Mouse (Mus musculus) limb, embryonic 11.5 days (tissue): Measurements from ENCODE around the gene Mapkap1. TPM values are rescaled to one million over a fixed set of nuclear protein-coding genes. Genes with fewer than 3 reads are reported as not detected.
A peak's percentile ranks its signal among the peaks of the same experiment; 100 is the strongest.
"Not testable (repeated sequence)": the region's sequence is repeated elsewhere in the genome, so short reads cannot be mapped to it uniquely, and the experiment has no call there.

Experiments
- ATAC-seq: fragments of 200-750 bp; cut with Nextera tagmentation; 2 replicates; pipeline ENCODE4 v1.8.0; 2017; ENCODE audit warnings: low read depth; ENCODE audit not compliant: insufficient number of reproducible peaks, low FRiP score, low TSS enrichment
- DNase-seq: peaks from one replicate; pipeline ENCODE4 v3.0.0-alpha.2; 2015; ENCODE audit warnings: low spot score
- H3K27ac ChIP-seq: fragments of 300-500 bp; sonication (generic); replicated peaks from 2 replicates; pipeline ENCODE4 v1.5.1; 2014; ENCODE audit warnings: low read depth, mild to moderate bottlenecking, low read length
- H3K27me3 ChIP-seq: fragments of 300-500 bp; sonication (generic); 2 replicates; pipeline ENCODE4 v1.6.1; 2014; ENCODE audit warnings: mild to moderate bottlenecking, low read length, mixed read lengths; ENCODE audit not compliant: control insufficient read depth, insufficient read depth
- H3K36me3 ChIP-seq: fragments of 300-500 bp; sonication (generic); 2 replicates; pipeline ENCODE4 v1.6.1; 2014; ENCODE audit warnings: mild to moderate bottlenecking, low read length, moderate library complexity, mixed read lengths; ENCODE audit not compliant: control insufficient read depth, insufficient read depth
- H3K4me1 ChIP-seq: fragments of 300-500 bp; sonication (generic); 2 replicates; pipeline ENCODE4 v1.6.1; 2014; ENCODE audit warnings: low read length, mixed read lengths; ENCODE audit not compliant: control insufficient read depth, insufficient read depth
- H3K4me2 ChIP-seq: fragments of 300-500 bp; sonication (generic); 2 replicates; pipeline ENCODE4 v1.6.1; 2014; ENCODE audit warnings: low read depth, mild to moderate bottlenecking, moderate library complexity; ENCODE audit not compliant: severe bottlenecking
- H3K4me3 ChIP-seq: fragments of 300-500 bp; sonication (generic); 2 replicates; pipeline ENCODE4 v1.5.1; 2014; ENCODE audit warnings: low read depth, low read length
- H3K9ac ChIP-seq: fragments of 300-500 bp; sonication (generic); 2 replicates; pipeline ENCODE4 v1.6.1; 2014; ENCODE audit warnings: mild to moderate bottlenecking, low read length
- H3K9me3 ChIP-seq: fragments of 300-500 bp; sonication (generic); 2 replicates; pipeline ENCODE4 v1.6.1; 2016; ENCODE audit warnings: low read length; ENCODE audit not compliant: control insufficient read depth
- WGBS: fragments of 180-500 bp; shearing (Covaris S2); extraction: QIAGEN DNeasy Blood & Tissue Kit; methylation state at CpG from one replicate; pipeline ENCODE4 v1.1.7; 2014; 5-methylcytosine and 5-hydroxymethylcytosine counted together
- polyA plus RNA-seq: library from polyadenylated mRNA; unstranded; fragments of >200 nt; fragmentation: Nextera tagmentation; extraction: Ambion mirVana; gene quantifications from 2 replicates; pipeline ENCODE4 v1.2.1, GENCODE M21; 2014

Gene Mapkap1
- polyA plus RNA-seq, 1 experiment from 2014 or later = 94.7 TPM

DNA sequence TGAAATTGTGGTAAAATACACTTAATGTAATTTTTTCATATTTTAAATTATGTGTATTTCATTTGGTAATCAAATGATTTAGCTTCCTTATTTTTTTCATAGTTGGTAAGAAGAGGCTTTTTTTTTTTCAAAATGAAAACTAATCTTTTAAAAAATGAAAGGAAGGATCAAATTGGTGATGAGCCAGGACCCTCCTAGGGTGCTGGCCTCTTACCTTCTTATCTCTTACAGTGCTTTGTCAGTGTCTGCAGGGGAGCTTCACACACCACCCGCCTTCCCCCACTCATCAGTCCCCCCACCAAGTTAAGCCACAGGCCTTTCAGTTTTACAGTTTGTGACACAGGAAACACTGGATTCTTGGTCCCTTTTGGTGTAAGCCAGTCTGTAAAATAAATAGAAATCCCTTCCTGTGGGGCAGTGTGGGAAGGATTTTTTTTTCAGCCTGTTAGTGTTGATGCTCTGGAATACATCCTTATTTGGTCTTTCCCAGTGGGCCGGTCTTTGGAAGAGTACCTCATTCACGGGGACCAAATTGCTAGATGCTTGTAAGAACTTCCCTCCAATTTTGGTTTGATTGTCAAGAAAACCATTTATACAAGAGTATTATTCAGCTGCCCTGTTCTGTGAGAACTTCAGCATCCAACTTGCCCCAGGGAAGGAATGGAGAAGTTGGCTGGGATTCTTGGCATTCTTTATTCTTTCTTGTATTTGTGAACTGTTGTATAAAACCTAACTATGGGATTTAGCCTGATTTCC, 97.6 kb downstream of the Mapkap1 start:
- H3K4me2 ChIP-seq = no peak overlapping the region
- H3K4me1 ChIP-seq = no peaks in the 10 kb centered on the region
- H3K27ac ChIP-seq = no peak overlapping the region
- no peaks in the 10 kb centered on the region for H3K27me3 ChIP-seq
- no peaks in the 10 kb centered on the region for H3K36me3 ChIP-seq
- no peak overlapping the region for H3K9ac ChIP-seq
- no peak overlapping the region for H3K4me3 ChIP-seq
- WGBS = 41% methylated on average over 3 of the region's 3 CpGs
- DNase-seq (no peak), ATAC-seq (no peak)
- no peaks in the 10 kb centered on the region for H3K9me3 ChIP-seq

DNA sequence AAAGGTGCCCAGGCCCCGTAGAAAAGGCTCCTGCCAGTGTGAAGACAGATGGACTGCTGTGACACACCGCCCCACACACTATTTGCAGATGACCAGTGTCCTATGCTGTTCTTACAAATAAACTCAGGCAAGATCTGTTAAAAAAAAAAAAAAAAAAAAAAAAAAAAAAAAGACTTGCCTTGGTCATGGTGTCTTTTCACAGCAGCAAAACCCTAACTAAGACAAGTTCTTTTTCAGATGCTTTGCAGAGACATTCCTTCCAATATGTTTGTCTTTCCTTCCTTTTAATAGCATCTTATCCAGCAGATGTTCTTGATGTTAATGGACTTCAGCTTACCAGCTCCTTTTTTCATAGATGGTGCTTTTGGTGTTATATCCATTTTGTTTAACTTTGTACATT, 99.6 kb downstream of the Mapkap1 start:
- H3K27ac ChIP-seq, H3K4me3 ChIP-seq, H3K27me3 ChIP-seq, H3K4me2 ChIP-seq, ATAC-seq, H3K9me3 ChIP-seq, H3K4me1 ChIP-seq, H3K36me3 ChIP-seq, DNase-seq, H3K9ac ChIP-seq: not testable (repeated sequence)
- WGBS = 93% methylated on average over 2 of the region's 2 CpGs

DNA sequence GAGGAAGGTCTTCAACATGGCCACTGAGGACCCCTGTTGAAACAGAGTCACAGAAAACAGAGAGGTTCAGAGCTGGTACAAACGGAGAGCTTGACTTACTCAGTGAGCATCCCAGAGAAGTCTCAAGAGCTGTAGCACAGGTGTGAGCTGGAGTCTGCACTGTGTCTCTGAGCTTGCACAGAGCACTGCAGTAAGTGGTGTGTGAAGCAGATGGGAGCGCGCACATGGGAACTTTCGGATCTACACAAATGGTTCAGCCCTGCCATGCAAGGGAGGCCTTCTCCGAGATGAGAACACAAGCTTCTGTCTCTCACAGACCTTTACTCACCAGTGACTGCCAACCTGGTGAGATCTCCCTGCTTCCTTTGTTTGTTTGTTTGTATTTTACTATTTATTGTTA, 103.3 kb downstream of the Mapkap1 start:
- 90% methylated on average over 5 of the region's 5 CpGs for WGBS
- no peaks in the 10 kb centered on the region for H3K27me3 ChIP-seq

DNA sequence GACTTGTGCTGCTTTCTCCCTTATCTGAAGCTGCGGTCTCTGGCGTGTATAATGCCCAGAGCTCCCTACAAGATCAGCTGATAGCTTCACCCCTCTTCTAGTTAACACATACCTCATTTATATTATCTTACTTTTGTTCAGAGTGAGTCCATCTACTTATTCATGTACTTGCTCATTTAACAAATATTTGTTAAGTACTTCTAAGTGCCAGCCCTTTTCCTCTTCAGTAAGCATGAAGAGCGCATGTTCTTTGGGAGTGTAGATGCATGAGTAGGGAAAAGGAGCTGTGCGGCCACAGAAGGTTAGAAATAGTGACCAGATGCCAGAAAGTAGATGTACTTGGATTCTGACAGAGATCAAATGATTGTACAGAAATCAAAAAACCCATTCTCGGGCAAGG, 108.7 kb downstream of the Mapkap1 start:
- Histone ChIP-seq H3K27me3 (no peaks in the 10 kb centered on the region), H3K9me3 (no peaks in the 10 kb centered on the region), H3K4me3 (no peak overlapping the region), H3K9ac (no peak overlapping the region), H3K36me3 (no peaks in the 10 kb centered on the region), H3K4me1 (no peaks in the 10 kb centered on the region), H3K4me2 (no peak overlapping the region), H3K27ac (no peak overlapping the region)
- ATAC-seq (no peak), DNase-seq (no peak)
- WGBS = 92% methylated on average over 5 of the region's 5 CpGs

More for the DNA sequence above, 103.3 kb downstream of the Mapkap1 start:
- Histone ChIP-seq H3K4me3 (no peak overlapping the region), H3K9me3 (no peaks in the 10 kb centered on the region), H3K27ac (no peak overlapping the region), H3K4me2 (no peak overlapping the region), H3K9ac (no peak overlapping the region), H3K36me3 (no peaks in the 10 kb centered on the region), H3K4me1 (no peaks in the 10 kb centered on the region)
- no peak for DNase-seq
- no peak for ATAC-seq

DNA sequence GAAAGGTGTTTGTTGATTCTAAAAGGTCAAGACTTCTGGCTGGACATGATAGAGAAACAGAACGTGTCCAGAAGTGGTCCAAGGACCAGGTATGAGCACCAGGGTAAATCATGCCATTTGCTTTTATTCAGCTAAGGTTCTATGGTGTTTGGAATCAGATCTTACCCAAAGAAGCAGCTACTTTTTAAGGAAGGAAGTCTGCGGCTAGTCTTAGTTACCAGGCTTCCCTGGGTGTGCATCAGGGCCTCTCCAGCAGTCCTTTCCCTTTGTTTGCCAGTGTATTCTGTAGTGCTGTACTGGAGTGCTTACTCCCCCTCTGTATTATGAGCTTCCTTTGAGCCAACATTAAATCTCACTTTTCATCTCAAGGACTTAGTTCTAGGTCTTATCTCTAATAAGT, 111.5 kb downstream of the Mapkap1 start:
- Histone ChIP-seq H3K4me3 (no peak overlapping the region), H3K27me3 (no peaks in the 10 kb centered on the region), H3K4me1 (no peaks in the 10 kb centered on the region), H3K9ac (no peak overlapping the region), H3K36me3 (no peaks in the 10 kb centered on the region), H3K27ac (no peak overlapping the region), H3K4me2 (no peak overlapping the region), H3K9me3 (no peaks in the 10 kb centered on the region)
- WGBS = 75% methylated on average over 2 of the region's 2 CpGs
- no peak for ATAC-seq
- no peak for DNase-seq

DNA sequence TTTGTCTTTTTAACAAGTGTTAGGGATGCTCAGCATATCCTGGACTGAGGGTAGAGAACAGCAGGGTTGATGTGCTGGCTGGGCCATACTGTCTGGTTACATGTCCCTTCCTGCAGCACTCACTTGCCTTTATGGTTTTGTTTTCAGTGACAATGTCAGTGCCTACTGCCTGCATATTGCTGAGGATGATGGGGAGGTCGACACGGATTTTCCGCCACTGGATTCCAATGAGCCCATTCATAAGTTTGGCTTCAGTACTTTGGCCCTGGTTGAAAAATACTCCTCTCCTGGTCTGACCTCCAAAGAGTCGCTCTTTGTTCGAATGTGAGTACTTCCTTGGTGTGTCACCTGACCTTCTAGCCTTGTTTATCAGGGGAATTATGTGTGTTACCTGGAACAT, 112.0 kb downstream of the Mapkap1 start:
- no peaks in the 10 kb centered on the region for H3K27me3 ChIP-seq
- no peak for ATAC-seq
- no peak overlapping the region for H3K9ac ChIP-seq
- WGBS = 86% methylated on average over 5 of the region's 5 CpGs
- H3K36me3 ChIP-seq = no peaks in the 10 kb centered on the region
- H3K9me3 ChIP-seq = no peaks in the 10 kb centered on the region
- no peak overlapping the region for H3K27ac ChIP-seq
- no peak overlapping the region for H3K4me3 ChIP-seq
- H3K4me2 ChIP-seq = no peak overlapping the region
- DNase-seq = no peak
- no peaks in the 10 kb centered on the region for H3K4me1 ChIP-seq

DNA sequence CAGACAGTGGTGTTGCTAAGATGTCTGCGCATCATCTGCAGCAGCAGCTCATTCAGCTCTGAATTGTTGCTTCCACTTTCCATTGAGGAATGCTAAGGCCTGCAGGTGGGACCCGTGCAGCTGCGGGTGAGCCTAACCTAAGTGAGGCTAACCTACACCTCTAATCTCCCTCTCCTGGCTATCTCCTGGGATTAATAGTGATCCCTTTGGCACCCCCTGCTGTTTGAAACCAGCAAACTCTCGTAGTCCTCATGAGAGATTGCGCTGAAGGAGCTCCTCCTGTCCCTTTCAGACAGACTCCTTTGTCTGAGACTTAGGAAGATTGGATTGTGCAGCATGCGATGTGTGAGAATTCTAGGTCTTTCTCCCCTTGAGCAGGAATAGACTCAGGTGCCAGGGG, 113.0 kb downstream of the Mapkap1 start:
- H3K4me1 ChIP-seq = no peaks in the 10 kb centered on the region
- peak; percentile 55 for DNase-seq
- no peak overlapping the region for H3K27ac ChIP-seq
- no peak for ATAC-seq
- H3K36me3 ChIP-seq = no peaks in the 10 kb centered on the region
- no peaks in the 10 kb centered on the region for H3K9me3 ChIP-seq
- H3K9ac ChIP-seq = no peak overlapping the region
- WGBS = 47% methylated on average over 6 of the region's 6 CpGs
- H3K4me3 ChIP-seq = no peak overlapping the region
- no peak overlapping the region for H3K4me2 ChIP-seq
- H3K27me3 ChIP-seq = no peaks in the 10 kb centered on the region

- H3K36me3 ChIP-seq = no peaks in the 10 kb centered on the region
- no peak overlapping the region for H3K9ac ChIP-seq
- DNase-seq = no peak
- 87% methylated on average over 3 of the region's 3 CpGs for WGBS
- ATAC-seq = no peak
- no peak overlapping the region for H3K4me3 ChIP-seq
- no peak overlapping the region for H3K4me2 ChIP-seq
- H3K9me3 ChIP-seq = no peaks in the 10 kb centered on the region
- H3K27ac ChIP-seq = no peak overlapping the region
- H3K27me3 ChIP-seq = no peaks in the 10 kb centered on the region
- H3K4me1 ChIP-seq = 0 out of 2 replicates have a peak, but pooled peaks cover under 1% of the 10 kb centered on the region
Observed at GRCm38 (mm10) chr2:34521384-34521783, 114.8 kb downstream of the Mapkap1 start.
